Mouse (Mus musculus) bone marrow, adult 2 months (tissue): ENCODE results near the gene Ifna9.

Experiments used
- CTCF ChIP-seq: fragments of 200-500 bp; IDR thresholded peaks from 2 replicates; pipeline ENCODE4 v1.5.1; 2011; ENCODE audit warnings: low read length, control low read depth; ENCODE audit not compliant: control insufficient read depth, insufficient read depth
- POLR2A ChIP-seq: fragments of 200-500 bp; IDR thresholded peaks from 2 replicates; pipeline ENCODE4 v1.6.1; 2011; ENCODE audit warnings: low read depth, mild to moderate bottlenecking, control low read depth, low read length, borderline replicate concordance; ENCODE audit not compliant: control insufficient read depth

DNA sequence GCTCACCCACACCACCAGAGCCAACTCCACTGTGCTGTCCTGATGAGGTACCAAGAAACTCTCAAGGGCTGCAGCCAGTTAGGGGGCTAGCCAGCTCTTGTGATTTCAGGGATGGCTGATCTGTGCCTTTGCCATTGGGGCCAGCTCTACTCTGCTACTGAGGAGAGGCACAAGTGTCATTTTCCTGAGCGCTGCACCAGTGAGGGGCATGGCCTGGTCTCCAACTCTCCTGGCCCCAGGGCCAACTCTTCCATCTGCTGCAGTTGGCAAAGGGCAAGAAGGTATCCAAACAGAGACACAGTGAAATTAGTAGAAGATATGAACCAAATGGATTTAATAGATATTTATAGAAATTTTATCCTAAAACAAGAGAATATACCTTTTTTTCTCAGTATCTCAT, 30.4 kb downstream of the Ifna9 start:
- TF ChIP-seq POLR2A, result no peak
- no peak for TF ChIP-seq CTCF
